Mouse (Mus musculus): Measurements from ENCODE around the gene Ibsp. TPM values are rescaled to one million over a fixed set of nuclear protein-coding genes. Genes with fewer than 3 reads are reported as not detected.
A peak's percentile ranks its signal among the peaks of the same experiment; 100 is the strongest.

The Ibsp gene
- polyA plus RNA-seq, 1 experiment from 2014 or later = not detected

DNA sequence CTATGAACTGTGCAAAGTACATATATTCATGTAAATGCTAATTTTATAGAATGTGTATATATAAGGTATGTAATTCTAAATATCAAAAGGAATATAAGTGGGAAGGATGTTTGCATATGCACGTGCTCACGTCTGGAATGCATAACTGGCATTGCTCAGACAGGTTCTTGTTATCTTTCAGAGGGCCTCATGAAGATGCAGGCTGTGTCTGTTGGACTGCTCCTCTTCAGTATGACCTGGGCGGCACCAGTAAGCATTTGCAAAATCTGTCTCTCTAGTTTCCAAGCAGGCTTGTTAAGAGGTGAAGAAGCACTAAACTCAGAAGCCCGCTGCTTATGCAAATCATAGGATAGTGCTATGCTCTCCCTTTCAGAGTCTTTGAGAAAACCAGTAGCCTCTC lies 27.9 kb downstream of the Ibsp start:
- Histone ChIP-seq H3K4me1 (ENCODE audit: control insufficient read depth, insufficient read depth, low read length) (no peaks in the 10 kb centered on the region), H3K4me2 (ENCODE audit: low read depth, severe bottlenecking) (no peak overlapping the region), H3K9ac (ENCODE audit: low read length) (no peak overlapping the region), H3K27me3 (ENCODE audit: control insufficient read depth, insufficient read depth, low read length) (no peaks in the 10 kb centered on the region), H3K27ac (replicated peaks; ENCODE audit: low read depth, low read length) (no peak overlapping the region), H3K4me3 (ENCODE audit: low read depth, low read length) (no peak overlapping the region), H3K9me3 (ENCODE audit: control insufficient read depth, low read length) (no peaks in the 10 kb centered on the region), H3K36me3 (ENCODE audit: control insufficient read depth, insufficient read depth, low read length) (no peaks in the 10 kb centered on the region)
- ATAC-seq (ENCODE audit: insufficient number of reproducible peaks, low FRiP score, low TSS enrichment, low read depth) (no peak), DNase-seq (ENCODE audit: low spot score) (no peak)
- 81% methylated on average over 4 of the region's 4 CpGs for WGBS

DNA sequence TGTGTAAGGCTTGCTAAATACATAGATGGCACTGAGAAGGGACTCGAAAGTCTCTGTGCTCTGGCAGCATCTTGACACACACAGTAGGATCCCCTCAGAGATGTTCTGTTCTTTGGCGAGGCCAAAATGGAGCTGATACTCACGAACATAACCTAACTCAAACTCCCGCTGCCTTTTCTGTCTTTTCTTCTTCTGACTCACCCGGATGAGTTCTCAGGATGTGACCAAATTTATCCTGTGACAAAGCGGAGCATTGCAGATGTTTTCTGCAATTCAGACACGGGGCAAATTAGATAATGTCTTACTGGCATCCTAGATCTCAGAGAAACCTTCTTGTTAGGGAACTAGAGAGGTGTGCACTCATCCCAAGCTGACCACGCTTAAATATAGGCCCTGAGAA lies 28.4 kb downstream of the Ibsp start:
- Histone ChIP-seq H3K9ac (ENCODE audit: low read length) (no peak overlapping the region), H3K4me3 (ENCODE audit: low read depth, low read length) (no peak overlapping the region)
- 85% methylated on average over 8 of the region's 8 CpGs for WGBS

DNA sequence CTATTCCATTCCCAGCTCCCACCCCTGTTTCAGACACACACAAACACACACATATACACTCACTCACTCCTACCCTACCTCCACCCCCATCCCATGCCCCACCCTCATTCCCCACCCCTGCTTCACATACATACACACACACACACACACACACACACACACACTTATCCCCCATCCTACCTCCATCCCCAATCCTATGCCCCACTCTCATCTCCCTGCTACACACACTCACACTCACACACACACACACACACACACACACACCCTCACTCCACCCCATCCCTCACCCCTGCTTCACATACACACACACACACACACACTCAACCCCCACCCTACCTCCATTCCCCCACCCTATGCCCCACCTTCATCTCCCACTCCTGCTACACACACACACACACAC lies 28.9 kb downstream of the Ibsp start:
- H3K4me3 ChIP-seq (ENCODE audit: low read depth, low read length) = no peak overlapping the region
- no peak overlapping the region for H3K9ac ChIP-seq (ENCODE audit: low read length)
- H3K36me3 ChIP-seq (ENCODE audit: control insufficient read depth, insufficient read depth, low read length) = no peaks in the 10 kb centered on the region
- no peaks in the 10 kb centered on the region for H3K9me3 ChIP-seq (ENCODE audit: control insufficient read depth, low read length)
- no peaks in the 10 kb centered on the region for H3K4me1 ChIP-seq (ENCODE audit: control insufficient read depth, insufficient read depth, low read length)
- no peaks in the 10 kb centered on the region for H3K27me3 ChIP-seq (ENCODE audit: control insufficient read depth, insufficient read depth, low read length)
- DNase-seq (ENCODE audit: low spot score) (no peak), ATAC-seq (ENCODE audit: insufficient number of reproducible peaks, low FRiP score, low TSS enrichment, low read depth) (no peak)
- H3K27ac ChIP-seq (replicated peaks; ENCODE audit: low read depth, low read length) = no peak overlapping the region
- no peak overlapping the region for H3K4me2 ChIP-seq (ENCODE audit: low read depth, severe bottlenecking)

More for the DNA sequence above, 28.4 kb downstream of the Ibsp start:
- no peaks in the 10 kb centered on the region for H3K27me3 ChIP-seq (ENCODE audit: control insufficient read depth, insufficient read depth, low read length)
- H3K9me3 ChIP-seq (ENCODE audit: control insufficient read depth, low read length) = no peaks in the 10 kb centered on the region
- H3K4me1 ChIP-seq (ENCODE audit: control insufficient read depth, insufficient read depth, low read length) = no peaks in the 10 kb centered on the region
- H3K36me3 ChIP-seq (ENCODE audit: control insufficient read depth, insufficient read depth, low read length) = no peaks in the 10 kb centered on the region
- DNase-seq (ENCODE audit: low spot score) (no peak), ATAC-seq (ENCODE audit: insufficient number of reproducible peaks, low FRiP score, low TSS enrichment, low read depth) (no peak)
- H3K27ac ChIP-seq (replicated peaks; ENCODE audit: low read depth, low read length) = no peak overlapping the region
- no peak overlapping the region for H3K4me2 ChIP-seq (ENCODE audit: low read depth, severe bottlenecking)

DNA sequence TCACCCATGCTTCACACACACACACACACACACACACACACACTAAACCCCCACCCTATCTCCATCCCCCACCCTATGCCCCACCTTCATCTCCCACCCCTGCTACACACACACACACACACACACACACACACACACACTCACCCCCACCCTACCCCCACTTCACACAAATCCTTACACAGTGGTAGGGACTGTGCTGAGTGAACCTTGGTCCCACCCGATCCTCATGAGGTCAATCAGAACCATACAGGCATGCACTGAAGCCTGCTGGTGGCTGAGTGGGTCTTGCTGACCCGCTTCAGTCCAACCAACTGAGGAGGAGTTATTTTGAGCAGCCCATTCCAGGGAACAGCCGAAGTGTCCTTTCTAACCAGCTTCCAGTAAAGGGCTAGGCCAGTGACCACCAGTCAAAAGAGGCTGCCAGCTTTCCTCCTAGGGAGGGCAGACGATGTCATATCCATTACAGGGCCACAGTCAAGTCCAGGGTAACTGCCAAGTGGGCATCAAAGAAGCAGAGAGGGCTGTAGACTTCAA lies 29.4 kb downstream of the Ibsp start:
- H3K4me3 ChIP-seq (ENCODE audit: low read depth, low read length) = no peak overlapping the region
- H3K9ac ChIP-seq (ENCODE audit: low read length) = no peak overlapping the region
- H3K36me3 ChIP-seq (ENCODE audit: control insufficient read depth, insufficient read depth, low read length) = no peaks in the 10 kb centered on the region
- ATAC-seq (ENCODE audit: insufficient number of reproducible peaks, low FRiP score, low TSS enrichment, low read depth) = no peak
- WGBS = 82% methylated on average over 4 of the region's 4 CpGs
- DNase-seq (ENCODE audit: low spot score) = no peak
- no peaks in the 10 kb centered on the region for H3K27me3 ChIP-seq (ENCODE audit: control insufficient read depth, insufficient read depth, low read length)
- no peaks in the 10 kb centered on the region for H3K4me1 ChIP-seq (ENCODE audit: control insufficient read depth, insufficient read depth, low read length)
- H3K4me2 ChIP-seq (ENCODE audit: low read depth, severe bottlenecking) = no peak overlapping the region
- H3K9me3 ChIP-seq (ENCODE audit: control insufficient read depth, low read length) = no peaks in the 10 kb centered on the region
- no peak overlapping the region for H3K27ac ChIP-seq (replicated peaks; ENCODE audit: low read depth, low read length)

DNA sequence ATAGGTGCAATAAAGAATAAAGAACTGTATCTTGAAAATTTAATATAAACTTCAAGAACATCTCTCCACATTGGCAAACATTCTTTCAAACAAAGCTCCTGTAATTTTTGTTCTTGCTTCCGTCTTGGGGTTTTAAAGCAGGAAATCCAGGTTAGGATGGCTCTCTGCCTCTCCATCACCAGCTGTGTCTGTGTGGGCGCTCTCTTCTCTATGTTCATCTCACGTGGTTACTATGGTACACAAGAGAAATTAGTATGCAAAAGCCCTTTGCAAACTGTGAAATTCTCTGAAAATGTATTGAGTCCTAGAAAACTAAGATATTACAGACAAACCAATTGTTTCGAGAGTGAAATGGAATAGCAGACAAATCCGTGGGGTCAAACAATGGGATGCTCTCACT lies 30.4 kb downstream of the Ibsp start:
- Histone ChIP-seq H3K9me3 (ENCODE audit: control insufficient read depth, low read length) (no peaks in the 10 kb centered on the region), H3K4me1 (ENCODE audit: control insufficient read depth, insufficient read depth, low read length) (no peaks in the 10 kb centered on the region), H3K27me3 (ENCODE audit: control insufficient read depth, insufficient read depth, low read length) (no peaks in the 10 kb centered on the region), H3K36me3 (ENCODE audit: control insufficient read depth, insufficient read depth, low read length) (no peaks in the 10 kb centered on the region), H3K4me2 (ENCODE audit: low read depth, severe bottlenecking) (no peak overlapping the region), H3K4me3 (ENCODE audit: low read depth, low read length) (no peak overlapping the region), H3K9ac (ENCODE audit: low read length) (no peak overlapping the region), H3K27ac (replicated peaks; ENCODE audit: low read depth, low read length) (no peak overlapping the region)
- 88% methylated on average over 5 of the region's 5 CpGs for whole genome bisulfite sequencing
- DNase-seq (ENCODE audit: low spot score) = no peak
- no peak for ATAC-seq (ENCODE audit: insufficient number of reproducible peaks, low FRiP score, low TSS enrichment, low read depth)

DNA sequence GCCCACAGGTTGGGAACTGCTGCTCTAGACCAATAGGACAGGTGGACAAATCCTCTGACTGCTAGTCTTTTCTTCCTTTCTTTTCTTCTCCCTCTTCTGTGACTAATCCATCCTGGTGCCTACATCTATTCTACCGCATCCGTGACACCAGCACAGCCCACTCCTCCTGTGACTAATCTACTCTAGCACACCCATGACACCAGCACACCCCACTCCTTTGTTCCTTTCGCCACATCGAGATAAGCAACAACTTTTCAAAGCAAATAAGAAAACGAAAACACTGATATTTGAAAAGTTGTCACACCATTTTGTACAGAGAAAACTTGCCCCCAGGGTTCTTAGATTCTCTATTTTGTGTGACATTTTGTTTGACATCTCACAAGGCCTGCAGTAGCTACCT lies 31.1 kb downstream of the Ibsp start:
- DNase-seq (ENCODE audit: low spot score) = no peak
- WGBS = 90% methylated on average over 5 of the region's 5 CpGs
- ATAC-seq (ENCODE audit: insufficient number of reproducible peaks, low FRiP score, low TSS enrichment, low read depth) = no peak

DNA sequence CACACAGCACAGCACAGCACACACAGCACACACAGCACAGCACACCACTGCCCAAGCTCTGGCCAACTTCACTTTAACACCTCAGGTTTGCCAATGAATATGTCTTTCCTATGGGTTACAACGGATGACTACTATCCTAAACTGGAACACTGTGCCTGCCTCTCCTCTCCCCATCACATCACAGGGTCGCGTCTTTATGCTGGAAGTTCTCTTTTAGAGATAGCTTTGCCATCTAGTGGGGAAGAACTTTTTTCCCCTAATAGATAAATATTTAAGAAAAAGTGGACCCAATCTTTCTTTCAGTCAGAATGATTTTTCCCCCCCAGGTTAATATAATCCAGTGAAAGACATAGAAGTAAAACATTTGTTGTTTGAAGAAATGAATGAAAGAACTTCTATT lies 33.3 kb downstream of the Ibsp start:
- Histone ChIP-seq H3K4me2 (ENCODE audit: low read depth, severe bottlenecking) (no peak overlapping the region), H3K9ac (ENCODE audit: low read length) (no peak overlapping the region), H3K27ac (replicated peaks; ENCODE audit: low read depth, low read length) (no peak overlapping the region), H3K4me3 (ENCODE audit: low read depth, low read length) (no peak overlapping the region), H3K4me1 (ENCODE audit: control insufficient read depth, insufficient read depth, low read length) (no peaks in the 10 kb centered on the region), H3K36me3 (ENCODE audit: control insufficient read depth, insufficient read depth, low read length) (no peaks in the 10 kb centered on the region), H3K27me3 (ENCODE audit: control insufficient read depth, insufficient read depth, low read length) (no peaks in the 10 kb centered on the region), H3K9me3 (ENCODE audit: control insufficient read depth, low read length) (no peaks in the 10 kb centered on the region)
- WGBS = 71% methylated on average over 3 of the region's 3 CpGs
- no peak for ATAC-seq (ENCODE audit: insufficient number of reproducible peaks, low FRiP score, low TSS enrichment, low read depth)
- DNase-seq (ENCODE audit: low spot score) = no peak

More for the DNA sequence above, 31.1 kb downstream of the Ibsp start:
- H3K4me3 ChIP-seq (ENCODE audit: low read depth, low read length) = no peak overlapping the region
- no peak overlapping the region for H3K9ac ChIP-seq (ENCODE audit: low read length)
- H3K9me3 ChIP-seq (ENCODE audit: control insufficient read depth, low read length) = no peaks in the 10 kb centered on the region
- no peaks in the 10 kb centered on the region for H3K4me1 ChIP-seq (ENCODE audit: control insufficient read depth, insufficient read depth, low read length)
- H3K27ac ChIP-seq (replicated peaks; ENCODE audit: low read depth, low read length) = no peak overlapping the region
- no peaks in the 10 kb centered on the region for H3K27me3 ChIP-seq (ENCODE audit: control insufficient read depth, insufficient read depth, low read length)
- H3K4me2 ChIP-seq (ENCODE audit: low read depth, severe bottlenecking) = no peak overlapping the region
- H3K36me3 ChIP-seq (ENCODE audit: control insufficient read depth, insufficient read depth, low read length) = no peaks in the 10 kb centered on the region

DNA sequence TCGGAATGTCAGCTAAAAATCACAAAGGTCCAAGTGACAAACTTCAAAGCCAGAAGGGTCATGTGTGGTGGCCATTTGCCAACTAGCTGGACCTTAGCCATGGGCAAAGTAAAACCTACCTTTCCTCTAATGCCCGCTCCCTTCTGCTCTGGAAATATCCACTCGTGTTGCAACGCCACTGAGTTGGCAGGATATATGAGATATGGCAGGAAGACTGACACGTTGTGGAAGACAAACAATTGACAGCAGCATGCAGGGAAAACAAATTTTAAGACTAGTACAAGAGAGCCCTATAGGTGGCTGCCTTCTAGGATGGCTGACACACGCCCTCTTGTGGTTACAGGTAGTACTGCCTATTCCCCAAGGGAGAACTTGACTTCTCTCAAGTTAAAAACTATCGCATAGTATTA lies 34.3 kb downstream of the Ibsp start:
- WGBS = 41% methylated on average over 7 of the region's 7 CpGs
- no peak overlapping the region for H3K27ac ChIP-seq (replicated peaks; ENCODE audit: low read depth, low read length)
- no peaks in the 10 kb centered on the region for H3K9me3 ChIP-seq (ENCODE audit: control insufficient read depth, low read length)
- H3K27me3 ChIP-seq (ENCODE audit: control insufficient read depth, insufficient read depth, low read length) = no peaks in the 10 kb centered on the region
- no peaks in the 10 kb centered on the region for H3K36me3 ChIP-seq (ENCODE audit: control insufficient read depth, insufficient read depth, low read length)
- H3K9ac ChIP-seq (ENCODE audit: low read length) = no peak overlapping the region
- H3K4me3 ChIP-seq (ENCODE audit: low read depth, low read length) = no peak overlapping the region
- H3K4me1 ChIP-seq (ENCODE audit: control insufficient read depth, insufficient read depth, low read length) = no peaks in the 10 kb centered on the region
- peak; percentile 76 for DNase-seq (ENCODE audit: low spot score)
- ATAC-seq (ENCODE audit: insufficient number of reproducible peaks, low FRiP score, low TSS enrichment, low read depth) = peak; percentile 72; the same call in 1 of the 2 replicates
- no peak overlapping the region for H3K4me2 ChIP-seq (ENCODE audit: low read depth, severe bottlenecking)

DNA sequence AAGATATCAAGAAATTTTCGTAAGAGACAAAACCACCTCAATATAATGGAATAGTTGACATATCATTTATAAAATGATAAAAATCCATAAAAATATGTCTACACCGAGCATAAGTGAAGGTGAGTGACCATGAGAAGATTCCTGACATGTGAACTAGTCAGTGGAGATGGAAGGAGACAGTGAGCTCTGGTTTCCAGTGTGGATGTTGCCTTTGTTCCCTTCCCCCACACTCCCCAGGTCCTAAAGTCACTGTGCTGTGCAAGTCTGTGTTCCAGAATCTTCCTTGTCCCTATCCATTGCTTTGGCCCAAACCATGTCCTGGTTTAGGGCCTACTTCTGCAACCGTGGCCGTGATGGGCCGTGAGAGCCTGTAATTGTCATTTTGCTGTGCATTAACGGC lies 34.7 kb downstream of the Ibsp start:
- DNase-seq (ENCODE audit: low spot score) (no peak), ATAC-seq (ENCODE audit: insufficient number of reproducible peaks, low FRiP score, low TSS enrichment, low read depth) (no peak)
- Histone ChIP-seq H3K27me3 (ENCODE audit: control insufficient read depth, insufficient read depth, low read length) (no peaks in the 10 kb centered on the region), H3K4me3 (ENCODE audit: low read depth, low read length) (no peak overlapping the region), H3K36me3 (ENCODE audit: control insufficient read depth, insufficient read depth, low read length) (no peaks in the 10 kb centered on the region), H3K4me1 (ENCODE audit: control insufficient read depth, insufficient read depth, low read length) (no peaks in the 10 kb centered on the region), H3K4me2 (ENCODE audit: low read depth, severe bottlenecking) (no peak overlapping the region), H3K9ac (ENCODE audit: low read length) (no peak overlapping the region), H3K9me3 (ENCODE audit: control insufficient read depth, low read length) (no peaks in the 10 kb centered on the region), H3K27ac (replicated peaks; ENCODE audit: low read depth, low read length) (no peak overlapping the region)
- 82% methylated on average over 6 of the region's 6 CpGs for WGBS
